Mouse (Mus musculus): Measurements from ENCODE around the gene Tnfrsf13c. TPM values are rescaled to one million over a fixed set of nuclear protein-coding genes. Genes with fewer than 3 reads are reported as not detected.

Gene Tnfrsf13c
- polyA plus RNA-seq, 1 experiment from 2014 or later = 2.3 TPM

DNA sequence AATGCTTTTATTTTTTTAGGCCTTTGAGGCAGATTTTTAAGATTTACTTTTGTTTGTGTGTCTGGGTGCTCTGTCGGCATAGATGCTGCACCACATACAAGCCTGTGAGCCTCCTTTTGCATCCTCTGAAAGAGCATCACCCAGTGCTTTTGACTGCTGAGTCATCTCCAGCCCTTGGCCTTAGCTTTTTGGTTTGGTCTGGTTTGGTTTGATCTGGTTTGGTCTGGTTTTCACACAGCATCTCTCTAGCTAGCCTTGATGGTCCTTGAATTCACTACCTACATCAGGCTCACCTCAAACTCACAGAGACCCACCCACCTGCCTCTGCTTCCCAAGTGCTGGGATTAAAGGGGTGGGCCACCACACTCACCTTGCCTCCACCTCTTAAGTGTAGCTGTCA is 36.2 kb downstream of the Tnfrsf13c start:
- no peak overlapping the region for H3K27ac ChIP-seq (ENCODE audit: low read depth)
- peaks cover 37% of the 10 kb centered on the region for H3K4me1 ChIP-seq (ENCODE audit: insufficient read depth)
- H3K9me3 ChIP-seq (ENCODE audit: low read length) = no peaks in the 10 kb centered on the region
- ATAC-seq = no peak
- no peak overlapping the region for H3K4me2 ChIP-seq (ENCODE audit: low read depth, low read length)
- peaks cover 65% of the 10 kb centered on the region for H3K36me3 ChIP-seq (replicated peaks; ENCODE audit: insufficient read depth, low read length)
- WGBS (ENCODE audit: insufficient replicate concordance) = 82% methylated on average over 1 of the region's 1 CpGs
- H3K4me3 ChIP-seq (ENCODE audit: low read depth, low read length) = no peak overlapping the region
- H3K27me3 ChIP-seq (ENCODE audit: insufficient read depth, low read length) = no peaks in the 10 kb centered on the region
- TF ChIP-seq CTCF (IDR thresholded peaks at IDR 0.05; ENCODE audit: low read depth) = no peak
- no peak for TF ChIP-seq EP300 (IDR thresholded peaks at IDR 0.05; ENCODE audit: low read depth)
- H3K9ac ChIP-seq (replicated peaks) = no peak overlapping the region
- DNase-seq = no peak

DNA sequence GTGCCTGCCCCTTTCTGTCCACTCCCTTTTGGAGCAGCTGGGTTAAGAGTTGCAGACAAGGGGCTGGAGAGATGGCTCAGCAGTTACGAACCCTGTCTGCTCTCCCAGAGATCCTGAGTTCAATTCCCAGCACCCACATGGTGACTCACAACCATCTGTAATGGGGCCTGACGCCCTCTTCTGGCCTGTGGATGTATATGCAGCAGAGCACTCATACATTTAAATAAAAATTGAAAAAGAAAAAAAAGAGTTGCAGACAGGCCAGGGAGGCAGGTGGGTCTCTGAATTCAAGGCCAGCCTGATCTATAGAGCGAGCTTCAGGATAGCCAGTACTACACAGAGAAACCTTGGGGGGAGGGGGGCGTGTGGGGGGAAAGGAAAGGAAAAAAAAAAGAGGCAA is 36.8 kb downstream of the Tnfrsf13c start:
- Histone ChIP-seq H3K27ac (ENCODE audit: low read depth) (0 out of 2 replicates have a peak overlapping the region, but pooled peaks have one; percentile 13), H3K4me1 (ENCODE audit: insufficient read depth) (peaks cover 37% of the 10 kb centered on the region), H3K27me3 (ENCODE audit: insufficient read depth, low read length) (no peaks in the 10 kb centered on the region), H3K4me3 (ENCODE audit: low read depth, low read length) (no peak overlapping the region), H3K36me3 (replicated peaks; ENCODE audit: insufficient read depth, low read length) (peaks cover 64% of the 10 kb centered on the region), H3K9ac (replicated peaks) (no peak overlapping the region), H3K9me3 (ENCODE audit: low read length) (no peaks in the 10 kb centered on the region), H3K4me2 (ENCODE audit: low read depth, low read length) (no peak overlapping the region)
- DNase-seq (no peak), ATAC-seq (no peak)
- TF ChIP-seq EP300 (IDR thresholded peaks at IDR 0.05; ENCODE audit: low read depth) = no peak
- 0 out of 2 replicates have a peak, but pooled peaks have one; percentile 25 for TF ChIP-seq CTCF (IDR thresholded peaks at IDR 0.05; ENCODE audit: low read depth)
- WGBS (ENCODE audit: insufficient replicate concordance) = 90% methylated on average over 4 of the region's 4 CpGs

DNA sequence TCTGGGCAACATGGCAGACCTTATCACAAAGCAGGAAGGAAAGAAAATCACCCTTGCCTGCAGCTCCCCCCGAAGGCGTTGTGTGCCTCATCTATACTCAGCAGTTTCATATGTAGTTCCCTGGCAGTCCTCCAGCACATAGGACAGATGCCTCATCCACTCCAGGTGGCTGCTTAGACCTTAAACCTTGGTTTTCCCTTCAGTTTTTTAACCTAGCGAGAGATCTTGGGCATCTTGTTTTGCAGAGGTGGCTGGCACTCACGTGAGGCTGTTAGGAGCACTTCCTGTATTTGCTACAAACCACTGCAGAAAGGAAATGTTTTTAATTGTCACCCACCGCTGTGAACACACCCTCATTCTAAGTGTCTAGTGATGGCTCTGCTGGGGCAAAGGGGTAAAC is 37.2 kb downstream of the Tnfrsf13c start:
- Histone ChIP-seq H3K4me3 (ENCODE audit: low read depth, low read length) (no peak overlapping the region), H3K9me3 (ENCODE audit: low read length) (no peaks in the 10 kb centered on the region), H3K4me2 (ENCODE audit: low read depth, low read length) (peak overlapping the region; percentile 42; the same call in 1 of the 2 replicates), H3K27ac (ENCODE audit: low read depth) (peak overlapping the region; percentile 84), H3K9ac (replicated peaks) (no peak overlapping the region), H3K36me3 (replicated peaks; ENCODE audit: insufficient read depth, low read length) (peaks cover 64% of the 10 kb centered on the region), H3K27me3 (ENCODE audit: insufficient read depth, low read length) (no peaks in the 10 kb centered on the region), H3K4me1 (ENCODE audit: insufficient read depth) (peaks cover 37% of the 10 kb centered on the region)
- ATAC-seq (no peak), DNase-seq (peak; percentile 41)
- TF ChIP-seq EP300 (IDR thresholded peaks at IDR 0.05; ENCODE audit: low read depth) = no peak
- peak; percentile 25; the same call in 1 of the 2 replicates for TF ChIP-seq CTCF (IDR thresholded peaks at IDR 0.05; ENCODE audit: low read depth)
- 33% methylated on average over 5 of the region's 5 CpGs for WGBS (ENCODE audit: insufficient replicate concordance)

DNA sequence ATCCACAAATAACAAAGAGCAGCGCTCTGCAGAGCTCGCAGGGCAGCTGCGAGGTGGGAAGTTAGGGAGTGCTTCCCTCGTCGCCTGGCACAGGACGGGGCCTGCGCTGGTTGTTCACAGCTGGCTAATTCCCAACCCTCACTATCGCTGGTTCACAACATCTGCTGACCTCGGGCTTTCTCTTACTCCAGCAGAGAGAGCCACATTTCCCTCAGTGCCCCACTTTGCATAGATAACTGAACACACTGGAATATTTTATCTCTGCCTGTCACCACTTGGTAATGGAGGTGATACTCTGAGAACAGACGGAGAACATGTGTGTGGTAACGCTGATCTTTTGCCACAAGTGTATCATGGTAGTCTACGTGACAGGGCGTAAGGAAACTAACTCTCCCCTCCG is 38.0 kb downstream of the Tnfrsf13c start:
- Histone ChIP-seq H3K4me2 (ENCODE audit: low read depth, low read length) (peak overlapping the region; percentile 42), H3K27me3 (ENCODE audit: insufficient read depth, low read length) (no peaks in the 10 kb centered on the region), H3K9me3 (ENCODE audit: low read length) (no peaks in the 10 kb centered on the region), H3K36me3 (replicated peaks; ENCODE audit: insufficient read depth, low read length) (peaks cover 63% of the 10 kb centered on the region), H3K4me3 (ENCODE audit: low read depth, low read length) (no peak overlapping the region), H3K9ac (replicated peaks) (peak overlapping the region; percentile 45; the same call in 1 of the 2 replicates), H3K27ac (ENCODE audit: low read depth) (peak overlapping the region; percentile 84), H3K4me1 (ENCODE audit: insufficient read depth) (peaks cover 39% of the 10 kb centered on the region)
- peak; percentile 61 for ATAC-seq
- peak; percentile 62 for DNase-seq
- 31% methylated on average over 14 of the region's 14 CpGs for WGBS (ENCODE audit: insufficient replicate concordance)
- TF ChIP-seq EP300 (IDR thresholded peaks at IDR 0.05; ENCODE audit: low read depth) (peak; percentile 89), CTCF (IDR thresholded peaks at IDR 0.05; ENCODE audit: low read depth) (no peak)

DNA sequence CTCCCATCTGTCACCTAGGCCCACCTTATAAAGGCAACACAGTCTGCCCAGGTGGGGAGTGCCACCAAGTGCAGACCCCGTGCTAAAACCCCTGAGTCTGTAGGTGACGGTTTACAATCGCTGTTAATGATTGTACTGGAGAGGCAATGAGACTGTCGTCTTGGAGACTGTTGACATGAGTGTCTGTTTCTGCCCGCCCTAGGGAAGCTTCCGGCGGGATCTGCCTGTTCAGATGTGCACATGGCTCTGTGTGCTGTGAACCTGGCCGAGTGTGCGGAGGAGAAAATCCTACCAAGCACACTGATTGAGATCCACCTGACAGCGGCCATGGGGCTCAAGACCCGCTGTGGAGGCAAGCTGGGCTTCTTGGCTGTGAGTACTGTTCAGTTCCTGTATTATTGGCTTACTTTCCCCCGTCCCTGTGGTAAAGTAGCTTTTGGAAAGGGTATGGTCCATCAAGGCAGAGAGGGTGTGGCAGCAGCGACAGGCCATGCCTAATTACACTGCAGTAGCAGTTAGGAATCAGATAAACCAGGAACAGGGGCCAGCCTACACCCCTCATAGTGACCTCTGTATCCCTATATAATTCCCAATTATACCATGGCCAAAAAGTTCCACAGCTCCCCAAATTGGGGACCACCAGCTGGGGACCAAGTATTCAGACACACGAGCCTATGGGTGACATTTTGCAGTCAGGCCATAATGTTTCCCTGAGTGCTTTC is 38.9 kb downstream of the Tnfrsf13c start:
- H3K27me3 ChIP-seq (ENCODE audit: insufficient read depth, low read length) = no peaks in the 10 kb centered on the region
- ATAC-seq = no peak
- peaks cover 70% of the 10 kb centered on the region for H3K36me3 ChIP-seq (replicated peaks; ENCODE audit: insufficient read depth, low read length)
- TF ChIP-seq EP300 (IDR thresholded peaks at IDR 0.05; ENCODE audit: low read depth) = no peak
- no peak for TF ChIP-seq CTCF (IDR thresholded peaks at IDR 0.05; ENCODE audit: low read depth)
- peaks cover 42% of the 10 kb centered on the region for H3K4me1 ChIP-seq (ENCODE audit: insufficient read depth)
- H3K9me3 ChIP-seq (ENCODE audit: low read length) = no peaks in the 10 kb centered on the region
- DNase-seq = no peak
- H3K27ac ChIP-seq (ENCODE audit: low read depth) = peak overlapping the region; percentile 84
- H3K9ac ChIP-seq (replicated peaks) = 0 out of 2 replicates have a peak overlapping the region, but pooled peaks have one; percentile 28
- peak overlapping the region; percentile 42 for H3K4me2 ChIP-seq (ENCODE audit: low read depth, low read length)
- H3K4me3 ChIP-seq (ENCODE audit: low read depth, low read length) = no peak overlapping the region
- WGBS (ENCODE audit: insufficient replicate concordance) = 73% methylated on average over 14 of the region's 14 CpGs

DNA sequence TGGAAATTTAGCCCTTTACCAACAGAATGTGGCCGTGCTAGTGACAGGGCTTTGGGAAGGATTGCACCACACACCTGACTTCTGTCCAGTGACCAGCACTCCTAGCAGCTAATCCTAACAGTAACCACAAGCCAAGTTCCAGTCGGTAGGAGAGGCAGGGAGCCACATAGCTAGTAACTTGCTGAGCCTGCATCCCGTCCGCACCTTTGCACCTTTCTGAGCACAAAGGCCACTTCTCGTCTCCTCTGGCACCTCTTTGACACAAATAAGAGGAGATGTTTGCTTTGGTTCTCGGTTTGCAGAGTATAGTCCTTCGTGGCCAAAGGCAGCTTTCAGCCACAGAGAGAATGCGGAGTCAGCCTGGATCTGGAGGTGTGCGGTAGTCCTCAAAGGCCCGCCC is 39.5 kb downstream of the Tnfrsf13c start:
- ATAC-seq (peak; percentile 52), DNase-seq (no peak)
- H3K9ac ChIP-seq (replicated peaks) = 0 out of 2 replicates have a peak overlapping the region, but pooled peaks have one; percentile 16
- peak overlapping the region; percentile 42 for H3K4me2 ChIP-seq (ENCODE audit: low read depth, low read length)
- WGBS (ENCODE audit: insufficient replicate concordance) = 60% methylated on average over 10 of the region's 10 CpGs
- H3K4me3 ChIP-seq (ENCODE audit: low read depth, low read length) = no peak overlapping the region
- no peak for TF ChIP-seq EP300 (IDR thresholded peaks at IDR 0.05; ENCODE audit: low read depth)
- TF ChIP-seq CTCF (IDR thresholded peaks at IDR 0.05; ENCODE audit: low read depth) = no peak
- H3K4me1 ChIP-seq (ENCODE audit: insufficient read depth) = peaks cover 42% of the 10 kb centered on the region
- H3K9me3 ChIP-seq (ENCODE audit: low read length) = no peaks in the 10 kb centered on the region
- H3K27ac ChIP-seq (ENCODE audit: low read depth) = peak overlapping the region; percentile 84
- no peaks in the 10 kb centered on the region for H3K27me3 ChIP-seq (ENCODE audit: insufficient read depth, low read length)
- peaks cover 72% of the 10 kb centered on the region for H3K36me3 ChIP-seq (replicated peaks; ENCODE audit: insufficient read depth, low read length)
